Mouse (Mus musculus) cerebellum, adult 2 months (tissue): ENCODE results near the gene Shank1.

Experiments used
- CTCF ChIP-seq: fragments of 200-500 bp; IDR thresholded peaks from 2 replicates; pipeline ENCODE4 v1.5.1; 2011; ENCODE audit warnings: low read depth, mild to moderate bottlenecking, control low read depth, low read length, moderate library complexity, borderline replicate concordance; ENCODE audit not compliant: insufficient read depth
- POLR2A ChIP-seq: fragments of 200-500 bp; IDR thresholded peaks from 2 replicates; pipeline ENCODE4 v1.6.1; 2011; ENCODE audit warnings: low read length, control low read depth, borderline replicate concordance; ENCODE audit not compliant: insufficient read depth

DNA sequence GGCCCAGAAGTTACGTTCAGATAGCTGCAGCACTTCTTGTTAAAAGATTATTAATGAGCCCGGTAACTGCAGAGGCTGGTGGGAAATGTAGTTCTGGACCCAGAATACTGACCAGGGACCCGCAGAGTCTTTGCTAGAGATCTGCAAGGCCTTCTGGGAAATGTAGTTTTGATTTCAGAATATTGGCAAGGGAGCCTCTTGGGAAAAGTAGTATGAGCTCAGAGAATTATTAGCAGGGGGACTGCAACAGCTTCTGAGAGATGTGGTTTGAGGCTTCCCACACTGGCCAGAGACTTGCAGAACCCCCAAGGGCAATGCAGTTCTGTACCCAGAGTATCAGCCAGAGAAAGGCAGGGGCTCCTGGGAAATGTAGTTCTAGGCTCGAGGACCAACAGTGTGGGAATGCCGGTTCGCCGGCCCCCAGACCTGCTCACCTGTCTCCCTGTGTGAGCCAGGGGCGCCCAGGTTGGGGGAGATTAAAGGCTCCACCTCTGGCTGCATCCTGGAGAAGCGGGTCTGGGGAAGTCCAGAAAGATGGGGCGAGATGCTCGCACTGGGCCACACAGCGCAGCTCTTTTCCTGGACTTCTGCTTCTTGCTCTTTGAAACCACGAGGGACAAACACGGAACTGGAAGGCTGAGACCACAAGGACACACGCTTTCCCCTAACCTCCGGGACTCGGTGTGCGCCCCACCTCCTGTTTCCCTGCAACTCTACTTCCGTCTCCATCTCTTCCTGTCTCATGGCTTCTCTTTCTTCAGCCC, 64.0 kb downstream of the Shank1 start:
- TF ChIP-seq CTCF = no peak
- TF ChIP-seq POLR2A = peak; percentile 30; the same call in 1 of the 2 replicates
